Mouse (Mus musculus): ENCODE data around the gene 5730409E04Rik.
A peak's percentile ranks its signal among the peaks of the same experiment; 100 is the strongest.

The 5730409E04Rik gene

GRCm38 (mm10) chr4:126636330-126636729 lies 26.7 kb downstream of the 5730409E04Rik start:
- DNase-seq (ENCODE audit: extremely low spot score) = no peak

GRCm38 (mm10) chr4:126637446-126637845 lies 27.8 kb downstream of the 5730409E04Rik start:
- no peak for DNase-seq (ENCODE audit: extremely low spot score)

DNA sequence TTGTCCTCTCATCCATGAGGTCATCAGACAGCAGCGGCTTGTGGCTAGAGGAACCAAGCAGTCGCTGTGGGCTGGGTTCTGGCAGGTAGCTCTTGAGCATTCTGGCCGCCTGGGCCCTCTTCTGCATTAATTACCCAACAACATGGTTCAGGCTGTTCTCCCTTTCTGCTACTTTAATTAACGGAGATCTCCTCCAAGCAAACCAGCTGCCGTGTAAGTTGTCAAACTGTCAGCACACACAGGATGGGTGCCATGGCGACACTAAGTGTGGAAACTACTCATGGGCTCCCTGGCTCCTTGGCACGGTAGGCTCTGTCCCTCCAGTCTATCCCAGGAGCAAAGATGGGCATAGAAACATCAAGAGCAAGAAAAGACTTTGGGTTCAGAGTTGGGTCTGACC lies 29.7 kb downstream of the 5730409E04Rik start:
- DNase-seq (ENCODE audit: extremely low spot score) = no peak

- DNase-seq (ENCODE audit: extremely low spot score) = no peak
These were observed 32.3 kb downstream of the 5730409E04Rik start for GRCm38 (mm10) chr4:126641901-126642300.

DNA sequence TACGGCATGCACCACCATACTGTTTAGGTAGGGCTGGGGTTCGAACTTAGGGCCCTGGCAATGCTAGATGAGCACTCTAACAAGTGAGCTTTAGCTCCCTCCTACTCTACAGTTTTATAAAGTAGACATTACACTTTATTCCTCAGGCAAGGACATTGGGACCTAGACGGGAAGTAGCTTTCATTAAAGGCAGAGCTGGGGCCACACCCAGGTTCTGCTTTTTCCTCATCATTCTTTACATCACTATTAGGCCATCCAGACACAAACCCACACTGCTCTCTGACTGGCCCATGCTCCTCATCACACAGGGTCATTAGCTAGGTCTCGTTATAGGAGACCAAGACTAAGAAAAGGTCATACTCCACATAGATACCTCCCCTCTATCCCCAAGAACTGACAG lies 34.2 kb downstream of the 5730409E04Rik start:
- no peak for DNase-seq (ENCODE audit: extremely low spot score)

- no peak for DNase-seq (ENCODE audit: extremely low spot score)
These were observed 34.8 kb downstream of the 5730409E04Rik start for GRCm38 (mm10) chr4:126644333-126644963.

DNA sequence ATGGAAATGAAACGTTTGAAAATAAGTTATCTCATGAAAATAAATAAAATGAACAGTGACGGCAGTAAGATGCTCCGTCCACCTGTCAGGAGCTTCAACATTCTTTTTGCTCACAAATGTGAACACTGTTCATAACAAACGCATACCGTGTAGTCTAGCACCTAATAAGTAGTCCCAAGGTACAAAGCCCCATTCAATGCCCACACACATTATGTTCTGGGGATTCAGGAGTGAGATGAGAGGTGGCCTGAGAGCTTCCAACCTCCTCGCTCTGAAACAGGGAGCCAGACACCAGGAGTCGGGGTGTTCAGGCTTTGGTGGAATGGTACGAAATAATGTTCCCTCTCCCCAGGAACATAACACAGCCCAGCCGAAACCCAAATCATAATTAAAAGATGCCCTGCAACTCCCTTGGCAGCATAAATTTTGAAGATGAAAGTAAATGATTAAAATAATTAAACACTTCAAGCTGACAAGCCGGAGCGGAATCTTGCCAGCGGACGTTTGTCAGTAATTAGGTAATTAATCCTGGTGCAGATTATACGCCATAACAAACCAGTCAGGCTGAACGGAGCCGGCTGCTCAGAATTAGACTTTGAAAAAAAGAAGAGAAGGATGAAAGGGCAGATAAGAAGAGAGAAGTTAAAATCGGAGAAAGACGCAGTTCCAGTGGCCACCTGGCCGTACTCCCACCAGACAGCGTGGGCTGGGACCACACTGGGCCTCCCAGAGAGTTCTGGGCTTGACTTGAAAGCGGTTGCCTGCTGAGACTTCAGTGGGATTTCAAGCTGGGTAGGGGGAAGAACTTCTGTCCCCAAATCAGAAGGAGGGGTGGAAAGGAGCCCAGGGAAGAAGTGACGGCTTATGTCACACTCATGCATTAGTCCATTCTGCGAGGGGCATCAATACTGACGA lies 38.6 kb downstream of the 5730409E04Rik start:
- no peak for DNase-seq (ENCODE audit: extremely low spot score)

DNA sequence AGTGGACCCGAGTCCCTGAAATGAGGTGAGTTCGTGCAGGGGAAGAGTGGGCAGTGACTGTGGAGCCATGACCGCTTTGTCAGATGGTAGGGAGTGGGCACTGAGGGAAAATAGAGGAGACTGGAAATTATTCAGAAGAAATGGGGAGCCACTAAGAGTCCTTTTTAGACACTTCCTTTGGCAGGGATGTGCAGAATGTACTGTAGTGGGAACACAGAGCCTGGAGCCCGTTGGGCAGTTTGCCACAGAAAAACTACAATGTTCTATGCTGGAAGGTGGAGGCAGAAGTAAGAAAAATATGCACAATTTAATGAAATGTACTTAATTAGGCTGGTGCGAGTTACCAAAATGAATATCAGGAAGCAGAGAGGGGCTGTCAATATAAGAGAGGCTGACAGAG lies 43.5 kb downstream of the 5730409E04Rik start:
- DNase-seq (ENCODE audit: extremely low spot score) = no peak

DNA sequence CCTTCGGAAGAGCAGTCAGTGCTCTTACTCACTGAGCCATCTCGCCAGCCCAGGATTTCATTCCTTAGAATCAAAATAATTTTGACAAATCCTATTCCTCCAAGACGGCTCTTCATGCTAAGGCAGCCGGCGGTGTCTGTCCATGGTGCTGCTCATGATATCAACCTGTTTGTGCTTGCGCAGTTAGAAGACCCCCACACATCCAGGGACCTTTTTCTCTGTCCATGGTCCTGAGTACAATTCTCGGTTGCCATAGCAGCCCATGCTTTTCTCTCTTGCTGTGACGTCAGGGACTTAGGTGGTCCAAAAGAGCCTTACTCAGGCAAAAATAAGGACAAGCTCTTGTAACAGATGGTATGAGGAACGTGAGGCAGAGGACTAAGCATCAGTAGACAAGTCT lies 45.7 kb downstream of the 5730409E04Rik start:
- peak; percentile 81 for DNase-seq (ENCODE audit: extremely low spot score)

DNA sequence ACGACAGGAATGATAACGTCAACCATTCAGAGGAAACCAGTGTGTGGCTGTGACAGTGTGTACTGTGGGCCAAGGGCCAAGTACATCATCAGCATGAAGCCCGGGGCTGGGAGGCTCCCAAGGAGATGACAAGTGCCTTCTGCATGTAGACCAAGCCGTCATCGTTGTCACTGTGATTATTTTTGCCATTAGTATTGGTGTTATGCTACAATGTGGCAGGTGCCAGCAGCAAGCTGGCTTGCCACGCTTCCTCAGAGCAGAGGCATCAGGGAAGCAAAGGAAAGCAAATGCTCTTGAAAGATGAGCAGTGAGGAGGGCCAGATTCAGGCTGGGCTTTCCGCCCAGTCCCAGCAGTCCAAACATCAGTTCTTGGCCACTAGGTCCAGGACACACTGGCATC lies 51.6 kb downstream of the 5730409E04Rik start:
- no peak for DNase-seq (ENCODE audit: extremely low spot score)

All from embryo, embryonic 9.5 days (tissue).